Mouse (Mus musculus): ENCODE results near the gene Stk35. TPM values are rescaled to one million over a fixed set of nuclear protein-coding genes. Genes with fewer than 3 reads are reported as not detected.
A peak's percentile ranks its signal among the peaks of the same experiment; 100 is the strongest.

Gene Stk35
- total RNA-seq (2021), result 10 to 100 TPM; 16.6 to 17.3 TPM

- DNase-seq, result peak; percentile 92 to 93
- intact Hi-C loops (cut with DNase I), result loop anchor here (2.0 to 5.0 kb wide), 3 partner anchors 20 to 377 kb away; partner anchors contain the start of gene Snrpb
These were observed at the start of gene Stk35 for GRCm38 (mm10) chr2:129800271-129800903. Gene Stk35 (plus strand): TSS chr2:129800517.

DNA sequence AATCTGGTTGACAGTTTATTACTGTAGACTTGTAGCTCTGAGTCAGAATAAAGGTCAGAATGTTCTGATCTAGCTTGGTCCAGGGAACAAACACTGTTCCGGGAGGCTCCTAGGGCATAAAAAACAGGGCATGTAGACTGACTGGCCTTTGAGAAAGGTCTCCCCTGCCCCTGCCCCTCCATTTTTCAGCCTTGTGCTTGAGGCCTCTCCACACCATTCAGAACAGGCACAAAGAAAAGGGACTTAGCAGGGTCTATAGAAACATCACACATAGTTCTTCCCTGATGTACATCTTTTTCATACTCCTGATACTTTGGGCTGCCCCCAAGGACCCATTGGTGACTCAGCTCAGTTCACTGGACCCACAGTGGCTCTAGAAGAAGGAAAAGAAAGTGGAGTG is 18.3 kb upstream of the Stk35 start:
- no peak for DNase-seq
- intact Hi-C loops (cut with DNase I), result no loop called here

DNA sequence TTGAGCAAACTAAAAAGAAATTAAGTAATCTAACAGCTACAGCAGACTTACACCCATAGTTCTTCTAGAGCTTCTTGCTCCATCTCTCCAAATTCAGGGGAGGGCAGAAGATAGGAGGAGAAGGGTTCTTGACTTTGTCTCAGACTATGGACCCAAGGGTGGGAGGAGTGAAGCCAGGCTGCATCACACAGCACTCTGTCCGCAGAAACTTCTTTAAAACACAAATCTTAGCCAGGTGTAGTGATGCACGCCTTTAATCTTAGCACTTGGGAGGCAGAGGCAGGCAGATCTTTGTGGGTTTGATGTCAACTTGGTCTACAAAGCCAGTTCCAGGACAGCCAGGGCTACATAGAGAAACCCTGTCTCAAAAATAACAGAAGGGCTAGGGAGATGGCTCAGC is 3.8 kb upstream of the Stk35 start:
- DNase-seq, result no peak
- intact Hi-C loops (cut with DNase I), result no loop called here

DNA sequence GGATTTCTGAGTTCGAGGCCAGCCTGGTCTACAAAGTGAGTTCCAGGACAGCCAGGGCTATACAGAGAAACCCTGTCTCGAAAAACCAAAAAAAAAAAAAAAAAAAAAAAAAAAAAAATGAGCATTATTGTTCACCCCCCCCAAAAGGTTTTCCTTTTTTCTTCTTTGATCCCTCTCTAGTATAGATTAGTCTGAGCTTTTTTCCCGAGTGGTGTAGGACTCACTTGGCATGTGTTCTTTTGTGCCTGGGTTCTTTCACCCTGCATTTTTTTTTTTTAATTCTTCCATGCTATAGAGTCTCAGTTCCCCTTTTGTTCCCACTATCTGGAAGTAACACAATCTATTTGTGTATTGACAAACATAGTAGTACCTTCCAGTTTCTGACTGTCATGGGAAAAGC is 2.6 kb upstream of the Stk35 start:
- intact Hi-C loops (cut with DNase I), result no loop called here
- no peak for DNase-seq

DNA sequence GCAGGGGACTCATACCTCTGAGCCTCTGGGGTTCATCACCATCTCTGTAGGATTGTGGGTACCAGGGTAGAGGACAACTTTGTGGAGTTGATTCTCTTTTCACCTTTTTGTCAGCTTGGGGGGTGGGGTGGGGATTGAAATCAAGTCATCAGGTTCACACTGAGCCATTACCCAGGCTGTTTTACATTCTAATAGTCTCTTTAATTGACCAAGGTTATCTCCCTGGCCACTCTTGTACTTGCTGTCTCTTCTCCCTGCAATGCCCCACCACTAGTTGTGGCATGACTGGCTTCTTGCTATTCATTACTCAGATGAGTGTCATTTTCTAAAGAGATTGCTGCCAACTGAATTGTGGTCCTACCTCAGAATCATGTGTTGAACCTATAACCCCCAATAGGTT is 1.9 kb upstream of the Stk35 start:
- no peak for DNase-seq
- intact Hi-C loops (cut with DNase I), result no loop called here

- no peak for DNase-seq
- intact Hi-C loops (cut with DNase I), result loop anchor here (2.0 to 5.0 kb wide), 3 partner anchors 20 to 376 kb away; partner anchors contain the start of gene Snrpb
These were observed 550 bp downstream of the Stk35 start for GRCm38 (mm10) chr2:129800904-129801230.

GRCm38 (mm10) chr2:129801231-129802029 is 1.1 kb downstream of the Stk35 start:
- peak; percentile 96 for DNase-seq
- intact Hi-C loops (cut with DNase I), result loop anchor here (2.0 to 5.0 kb wide), 3 partner anchors 19 to 376 kb away; partner anchors contain the start of gene Snrpb

DNA sequence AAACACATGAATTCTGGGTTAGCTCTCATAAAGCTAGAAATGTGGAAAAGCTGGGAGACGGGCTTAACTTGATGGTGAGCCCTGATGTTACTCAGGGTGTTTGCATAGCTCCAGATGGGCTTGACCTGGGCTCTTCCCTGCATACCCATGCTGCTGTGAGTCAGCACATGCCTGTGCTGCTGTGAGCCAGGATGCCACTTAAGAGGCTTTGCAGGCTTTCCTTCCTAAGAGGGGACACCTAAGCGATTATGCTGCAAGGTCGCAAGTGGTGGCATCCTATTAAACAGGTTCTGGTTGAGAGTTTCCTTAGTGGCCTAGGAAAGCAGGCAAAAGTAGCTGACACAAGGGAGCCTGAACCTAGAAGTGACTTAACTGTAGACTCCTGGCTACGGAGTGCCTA is 5.2 kb downstream of the Stk35 start:
- DNase-seq, result no peak
- intact Hi-C loops (cut with DNase I), result no loop called here

- intact Hi-C loops (cut with DNase I), result no loop called here
- no peak for DNase-seq
These were observed 6.2 kb downstream of the Stk35 start for GRCm38 (mm10) chr2:129806486-129806885.

GRCm38 (mm10) chr2:129810563-129810962 is 10.2 kb downstream of the Stk35 start:
- no peak for DNase-seq
- intact Hi-C loops (cut with DNase I), result no loop called here

DNA sequence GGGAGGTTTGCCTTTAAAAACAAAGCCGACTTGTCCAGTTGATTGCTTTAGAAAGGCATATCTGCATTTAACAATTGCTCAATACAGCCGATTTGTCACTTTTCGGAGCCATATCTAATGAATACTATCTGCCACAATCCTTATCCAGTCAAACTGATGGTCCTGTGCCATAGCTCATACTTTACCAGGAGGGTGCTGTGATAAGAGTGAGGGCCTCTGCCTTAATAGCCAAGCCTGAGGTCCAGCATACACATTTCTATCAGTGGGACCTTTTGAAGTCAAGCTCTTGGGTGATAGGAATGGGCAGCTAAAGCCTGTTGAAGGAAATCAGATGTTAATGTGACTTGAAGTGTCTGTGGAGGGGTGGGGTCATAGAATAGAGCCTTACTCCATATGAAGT is 13.7 kb downstream of the Stk35 start:
- DNase-seq, result no peak
- intact Hi-C loops (cut with DNase I), result no loop called here

DNA sequence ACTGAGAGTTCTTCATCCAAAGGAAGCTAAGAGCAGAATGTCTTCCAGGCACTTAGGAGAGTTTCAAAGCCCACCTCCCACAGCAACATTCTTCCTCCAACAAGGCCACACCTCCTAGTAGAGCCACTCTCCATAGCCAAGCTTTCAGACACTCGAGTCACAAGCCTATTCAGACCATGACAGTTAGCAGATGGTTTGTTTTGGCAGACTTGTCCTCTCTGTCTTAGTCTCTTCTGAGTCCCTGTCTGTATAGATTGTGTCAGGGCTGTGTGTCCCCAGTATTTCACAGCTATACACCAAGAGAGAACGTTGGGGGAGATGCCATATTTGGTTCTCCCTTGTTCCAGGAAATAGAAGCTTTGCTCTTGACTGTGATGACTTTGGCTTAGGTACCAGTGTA is 14.8 kb downstream of the Stk35 start:
- intact Hi-C loops (cut with DNase I), result no loop called here
- DNase-seq, result no peak

- intact Hi-C loops (cut with DNase I), result no loop called here
- DNase-seq, result peak in 1 of 2 experiments; percentile 40
These were observed 17.4 kb downstream of the Stk35 start for GRCm38 (mm10) chr2:129817603-129818257.

GRCm38 (mm10) chr2:129818868-129819267 is 18.6 kb downstream of the Stk35 start:
- peak; percentile 47 to 55 for DNase-seq

GRCm38 (mm10) chr2:129819531-129819930 is 19.2 kb downstream of the Stk35 start:
- DNase-seq, result no peak
- intact Hi-C loops (cut with DNase I), result no loop called here

More at GRCm38 (mm10) chr2:129818868-129819267, 18.6 kb downstream of the Stk35 start:
- intact Hi-C loops (cut with DNase I), result no loop called here

- no peak for DNase-seq
- intact Hi-C loops (cut with DNase I), result loop anchor here (2.0 kb wide), 1 partner anchor 19 kb away; the partner anchor contains the start of gene Stk35
These were observed 19.6 kb downstream of the Stk35 start for GRCm38 (mm10) chr2:129819951-129820350.

DNA sequence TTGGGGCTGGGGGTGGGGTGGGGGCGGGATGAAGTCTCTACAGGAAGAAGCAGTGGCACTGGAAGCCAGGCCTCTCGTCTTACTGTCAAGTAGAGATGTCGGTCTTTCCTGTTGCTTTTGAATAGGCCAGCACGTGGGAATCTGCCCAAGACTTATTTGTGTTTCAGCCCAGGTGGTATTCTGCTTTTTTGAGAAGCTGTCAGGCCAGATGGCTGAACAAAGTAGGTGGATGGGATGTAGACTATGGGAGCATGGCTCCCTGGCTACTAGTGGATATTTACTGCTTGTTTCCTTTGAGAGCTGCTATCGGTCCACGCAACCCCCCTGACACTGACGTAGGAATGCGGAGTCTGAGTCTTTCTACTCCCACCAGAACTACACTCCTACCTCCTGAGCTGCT is 20.7 kb downstream of the Stk35 start:
- intact Hi-C loops (cut with DNase I), result loop anchor here (2.0 kb wide), 1 partner anchor 20 kb away; the partner anchor contains the start of gene Stk35
- no peak for DNase-seq

- DNase-seq, result no peak
- intact Hi-C loops (cut with DNase I), result loop anchor here (2.0 kb wide), 1 partner anchor 21 kb away; the partner anchor contains the start of gene Stk35
These were observed 21.3 kb downstream of the Stk35 start for GRCm38 (mm10) chr2:129821568-129821967.

- intact Hi-C loops (cut with DNase I), result no loop called here
- no peak for DNase-seq
These were observed 23.0 kb downstream of the Stk35 start for GRCm38 (mm10) chr2:129823310-129823709.

GRCm38 (mm10) chr2:129824254-129824653 is 23.9 kb downstream of the Stk35 start:
- intact Hi-C loops (cut with DNase I), result no loop called here
- DNase-seq, result no peak

- intact Hi-C loops (cut with DNase I), result no loop called here
These were observed 25.8 kb downstream of the Stk35 start for GRCm38 (mm10) chr2:129826141-129826540.

More at GRCm38 (mm10) chr2:129826141-129826540, 25.8 kb downstream of the Stk35 start:
- no peak for DNase-seq
